Mouse (Mus musculus): Measurements from ENCODE around the gene Gm10638. TPM values are rescaled to one million over a fixed set of nuclear protein-coding genes. Genes with fewer than 3 reads are reported as not detected.

The Gm10638 gene
- polyA plus RNA-seq (2012; rRNA removed) = 1.1 and 1.8 TPM in 2 replicates

- no peak for DNase-seq (ENCODE audit: low read depth, low spot score)
- WGBS = 1% methylated on average over 79 of the region's 88 CpGs
Measured at GRCm38 (mm10) chr8:86745221-86745934, at the start of gene Gm10638, which contains the start of gene Siah1a. Gene Gm10638, plus strand, starts transcription at chr8:86745699. Gene Siah1a, minus strand, starts transcription at chr8:86745934.

DNA sequence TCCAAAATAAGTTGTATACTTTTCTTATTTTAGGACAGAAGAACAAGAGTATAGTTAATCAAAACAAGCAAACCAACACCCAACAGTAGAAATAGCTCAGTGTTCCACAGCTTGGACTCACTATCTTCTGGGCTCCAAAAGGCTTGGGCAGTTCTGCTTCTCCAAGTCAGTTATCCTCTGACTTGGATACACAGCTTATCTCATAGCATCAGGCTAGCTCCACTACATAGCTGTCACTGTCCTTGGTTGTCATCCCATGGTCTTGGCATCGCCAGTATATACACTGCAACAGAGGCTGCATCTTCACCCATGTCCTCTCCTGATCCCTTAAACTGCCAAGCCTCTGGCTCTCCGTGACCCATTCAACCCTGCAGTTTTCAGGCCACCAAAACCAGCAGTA lies 49.8 kb upstream of the Gm10638 start:
- no peak for DNase-seq (ENCODE audit: low read depth, low spot score)
- 95% methylated on average over 2 of the region's 2 CpGs for WGBS

DNA sequence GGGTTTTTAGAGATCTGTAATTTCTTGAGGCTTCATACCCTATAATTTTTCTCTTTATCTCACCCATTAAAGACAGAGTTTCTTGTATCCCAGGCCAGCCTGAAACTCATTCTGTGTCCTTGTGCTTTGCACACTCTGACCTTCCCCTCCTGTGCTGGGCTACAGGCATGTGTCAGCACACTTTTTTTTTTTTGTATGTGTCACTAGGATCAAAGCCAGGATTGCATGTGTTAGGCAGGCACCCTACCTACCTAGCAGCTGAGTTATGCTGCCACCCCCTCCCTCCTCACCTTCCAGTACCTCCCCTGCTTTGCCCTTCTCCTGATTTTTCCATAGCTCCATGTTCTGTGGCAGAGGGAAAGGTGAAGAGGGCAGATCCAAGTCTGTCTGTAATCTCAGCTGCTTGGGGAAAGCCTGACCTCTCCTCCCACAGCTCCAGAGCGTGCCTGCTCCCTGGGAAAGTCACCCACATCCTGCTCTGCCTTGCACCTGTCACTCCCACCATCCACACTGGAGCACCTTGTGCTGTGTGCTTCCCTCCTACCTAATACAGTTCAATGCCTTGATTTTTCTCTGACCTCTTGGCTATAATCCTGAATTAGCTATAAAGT lies 46.6 kb upstream of the Gm10638 start:
- no peak for DNase-seq (ENCODE audit: low read depth, low spot score)
- WGBS = 27% methylated on average over 1 of the region's 1 CpGs

DNA sequence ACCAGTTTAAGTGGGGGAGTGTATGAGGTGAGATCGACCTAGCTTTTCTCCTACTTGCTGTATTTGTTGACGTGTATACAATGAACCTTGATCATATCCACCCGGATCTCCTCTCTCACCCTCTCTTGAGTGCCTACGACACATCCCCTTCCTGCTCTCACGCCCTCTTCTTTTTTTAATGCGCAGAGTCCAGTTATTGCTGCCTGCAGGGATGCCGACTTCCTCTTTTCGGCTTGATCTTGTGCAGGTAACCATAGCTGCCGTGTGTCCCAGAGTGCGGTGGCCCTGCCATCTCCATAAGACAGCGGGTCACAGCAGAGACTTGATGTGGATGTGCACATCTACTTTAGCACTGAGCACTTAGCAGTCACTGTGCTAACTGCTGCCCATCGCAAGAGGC lies 46.0 kb upstream of the Gm10638 start:
- 40% methylated on average over 12 of the region's 12 CpGs for WGBS

GRCm38 (mm10) chr8:86702453-86702852 lies 43.0 kb upstream of the Gm10638 start:
- no peak for DNase-seq (ENCODE audit: low read depth, low spot score)
- WGBS = 88% methylated on average over 3 of the region's 3 CpGs

More for the DNA sequence above, 46.0 kb upstream of the Gm10638 start:
- DNase-seq (ENCODE audit: low read depth, low spot score) = peak; percentile 33

DNA sequence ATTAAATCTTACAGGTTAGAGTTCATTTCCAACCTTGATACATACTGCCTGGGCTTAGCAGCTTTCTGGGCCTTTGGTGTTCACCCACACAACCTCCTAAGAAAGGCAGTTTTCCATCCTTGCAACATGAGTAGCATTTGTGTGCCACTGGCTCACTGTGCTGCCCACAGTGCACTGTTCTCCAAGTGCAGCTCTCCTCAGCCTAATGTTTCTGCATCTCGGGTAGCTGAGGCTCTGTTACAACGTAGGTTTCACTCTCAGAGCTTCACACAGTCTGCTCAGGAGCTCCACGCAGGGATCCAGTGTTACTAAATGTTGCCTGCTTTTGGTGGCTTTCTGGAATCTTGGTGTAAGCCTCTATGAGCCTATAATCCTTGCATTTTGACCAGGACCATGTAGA lies 40.2 kb upstream of the Gm10638 start:
- 84% methylated on average over 3 of the region's 3 CpGs for WGBS
- no peak for DNase-seq (ENCODE audit: low read depth, low spot score)

DNA sequence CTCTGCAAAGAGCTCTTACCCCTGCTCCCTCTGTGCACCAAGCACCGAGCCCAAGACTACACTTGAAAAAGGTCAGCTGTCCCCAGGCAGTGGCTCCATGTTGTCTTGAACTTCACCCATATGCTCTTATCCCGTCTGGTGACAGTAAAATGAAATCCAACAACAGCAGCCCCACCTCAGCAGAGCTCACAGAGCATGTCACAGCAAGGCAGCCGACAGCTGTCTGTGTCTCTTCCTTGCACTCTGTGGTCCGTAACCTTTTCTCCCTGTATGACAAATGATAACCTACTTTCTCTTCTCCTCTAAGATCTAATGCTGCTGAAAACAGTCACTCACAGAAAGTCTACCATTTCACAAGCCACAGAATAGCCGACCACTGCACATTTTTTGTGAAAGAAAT lies 38.7 kb upstream of the Gm10638 start:
- DNase-seq (ENCODE audit: low read depth, low spot score) = no peak
- WGBS = 84% methylated on average over 5 of the region's 5 CpGs

DNA sequence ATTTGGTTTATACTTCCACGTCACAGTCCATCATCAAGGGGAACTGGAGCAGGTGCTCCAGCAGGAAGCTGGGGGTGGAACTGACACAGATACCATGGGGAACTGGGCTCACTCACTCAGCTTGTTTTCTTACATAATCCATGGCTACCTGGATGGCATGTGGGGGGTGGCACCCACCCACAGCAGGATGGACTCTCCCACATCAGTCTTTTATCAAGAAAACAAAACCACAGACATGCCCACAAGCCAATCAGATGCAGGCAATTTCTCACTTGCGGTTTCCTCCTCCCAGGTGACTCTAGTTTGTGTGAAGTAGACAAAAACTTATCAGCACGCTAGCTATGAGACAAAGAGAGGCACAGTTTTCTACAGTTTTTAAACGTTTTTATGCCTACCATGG lies 37.6 kb upstream of the Gm10638 start:
- no peak for DNase-seq (ENCODE audit: low read depth, low spot score)
- WGBS = 66% methylated on average over 4 of the region's 4 CpGs

GRCm38 (mm10) chr8:86712594-86712993 lies 32.9 kb upstream of the Gm10638 start:
- no peak for DNase-seq (ENCODE audit: low read depth, low spot score)
- 92% methylated on average over 3 of the region's 3 CpGs for WGBS

GRCm38 (mm10) chr8:86713407-86714188 lies 31.9 kb upstream of the Gm10638 start:
- no peak for DNase-seq (ENCODE audit: low read depth, low spot score)
- WGBS = 82% methylated on average over 14 of the region's 14 CpGs

- no peak for DNase-seq (ENCODE audit: low read depth, low spot score)
- 85% methylated on average over 2 of the region's 2 CpGs for WGBS
Measured at GRCm38 (mm10) chr8:86718332-86718994, 27.0 kb upstream of the Gm10638 start.

GRCm38 (mm10) chr8:86719368-86719767 lies 26.1 kb upstream of the Gm10638 start:
- no peak for DNase-seq (ENCODE audit: low read depth, low spot score)
- WGBS = 79% methylated on average over 1 of the region's 1 CpGs

- no peak for DNase-seq (ENCODE audit: low read depth, low spot score)
- 85% methylated on average over 6 of the region's 6 CpGs for WGBS
Measured at GRCm38 (mm10) chr8:86720756-86721459, 24.6 kb upstream of the Gm10638 start.

DNA sequence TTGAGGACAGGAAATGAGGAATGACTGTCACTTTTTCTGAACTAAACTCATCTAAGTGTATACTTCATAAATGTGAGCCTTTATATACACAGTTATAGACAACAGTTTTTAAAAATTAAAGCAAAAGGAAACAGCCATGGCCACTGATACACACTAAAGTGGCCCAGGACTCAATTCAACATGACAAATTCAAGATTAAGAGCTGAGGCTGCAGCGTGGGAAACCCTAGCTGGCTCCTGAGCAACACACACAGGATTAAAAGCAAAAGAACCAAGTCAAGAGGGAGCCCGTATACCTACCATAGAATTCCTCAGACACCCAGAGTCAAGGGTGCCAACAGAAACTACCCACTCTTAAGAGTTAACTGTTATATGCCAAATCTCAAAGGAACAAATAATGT lies 24.0 kb upstream of the Gm10638 start:
- no peak for DNase-seq (ENCODE audit: low read depth, low spot score)
- WGBS = 93% methylated on average over 2 of the region's 2 CpGs

- 48% methylated on average over 6 of the region's 6 CpGs for WGBS
Measured at GRCm38 (mm10) chr8:86726959-86727358, 18.5 kb upstream of the Gm10638 start.

GRCm38 (mm10) chr8:86728224-86728950 lies 17.1 kb upstream of the Gm10638 start:
- DNase-seq (ENCODE audit: low read depth, low spot score) = no peak
- 55% methylated on average over 19 of the region's 19 CpGs for WGBS

More at GRCm38 (mm10) chr8:86726959-86727358, 18.5 kb upstream of the Gm10638 start:
- no peak for DNase-seq (ENCODE audit: low read depth, low spot score)

DNA sequence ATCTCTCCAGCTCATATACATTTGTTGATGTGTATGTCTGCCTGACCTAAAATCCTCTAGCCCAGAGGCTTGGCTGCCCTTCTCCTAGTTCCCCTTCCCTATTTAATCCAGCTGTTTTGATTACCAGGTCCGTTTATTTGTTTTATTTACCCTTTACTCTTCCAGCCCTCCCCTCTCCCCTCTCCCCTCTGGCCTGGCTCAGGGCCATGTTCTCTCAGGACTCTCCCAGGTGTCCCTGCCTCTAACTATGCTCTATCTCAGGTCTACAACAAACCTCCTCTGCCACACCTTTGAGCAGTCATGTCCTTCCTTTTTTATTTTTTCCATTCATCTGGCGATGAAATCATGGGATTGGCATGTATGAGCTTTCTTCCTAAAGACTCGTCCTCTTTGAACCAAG lies 15.2 kb upstream of the Gm10638 start:
- WGBS = 13% methylated on average over 3 of the region's 3 CpGs
- no peak for DNase-seq (ENCODE audit: low read depth, low spot score)

GRCm38 (mm10) chr8:86730860-86731259 lies 14.6 kb upstream of the Gm10638 start:
- 79% methylated on average over 1 of the region's 1 CpGs for WGBS
- DNase-seq (ENCODE audit: low read depth, low spot score) = no peak

GRCm38 (mm10) chr8:86734171-86734570 lies 11.3 kb upstream of the Gm10638 start:
- 81% methylated on average over 4 of the region's 4 CpGs for WGBS
- DNase-seq (ENCODE audit: low read depth, low spot score) = no peak
